Mouse (Mus musculus): Measurements from ENCODE around the gene Dnaic2. TPM values are rescaled to one million over a fixed set of nuclear protein-coding genes. Genes with fewer than 3 reads are reported as not detected.

Gene Dnaic2
- polyA plus RNA-seq, 1 experiment = 1.9 TPM

- peak within 1 kb of the TSS; percentile 24 for H3K4me3 ChIP-seq (ENCODE audit: control insufficient read depth, insufficient read depth, low read length)
- DNase-seq = peak; percentile 13
- no peaks in the 10 kb centered on the region; the same call in 1 of the 2 replicates for H3K27me3 ChIP-seq (ENCODE audit: control insufficient read depth, insufficient read depth, low read length)
- WGBS = 6% methylated on average over 51 of the region's 51 CpGs
- H3K27ac ChIP-seq (ENCODE audit: control insufficient read depth, insufficient read depth, low read length) = no peak within 1 kb of the TSS
- no peaks in the 10 kb centered on the region for H3K36me3 ChIP-seq (ENCODE audit: control insufficient read depth, insufficient read depth, low read length)
- TF ChIP-seq CTCF (IDR thresholded peaks at IDR 0.05; ENCODE audit: borderline replicate concordance, control insufficient read depth, extremely low read depth, insufficient read depth, low read length, poor library complexity) = no peak
- TF ChIP-seq POLR2A (IDR thresholded peaks at IDR 0.05; ENCODE audit: control insufficient read depth, extremely low read depth, insufficient read depth, low read length, poor library complexity) = no peak
- H3K4me1 ChIP-seq (replicated peaks; ENCODE audit: control insufficient read depth, insufficient read depth, low read length) = peaks cover 9% of the 10 kb centered on the region
Measured at GRCm38 (mm10) chr11:114764820-114765818, 37.9 kb downstream of the Dnaic2 start, which contains the start of gene Kif19a. TSS of gene Kif19a (plus strand) at chr11:114765388.

DNA sequence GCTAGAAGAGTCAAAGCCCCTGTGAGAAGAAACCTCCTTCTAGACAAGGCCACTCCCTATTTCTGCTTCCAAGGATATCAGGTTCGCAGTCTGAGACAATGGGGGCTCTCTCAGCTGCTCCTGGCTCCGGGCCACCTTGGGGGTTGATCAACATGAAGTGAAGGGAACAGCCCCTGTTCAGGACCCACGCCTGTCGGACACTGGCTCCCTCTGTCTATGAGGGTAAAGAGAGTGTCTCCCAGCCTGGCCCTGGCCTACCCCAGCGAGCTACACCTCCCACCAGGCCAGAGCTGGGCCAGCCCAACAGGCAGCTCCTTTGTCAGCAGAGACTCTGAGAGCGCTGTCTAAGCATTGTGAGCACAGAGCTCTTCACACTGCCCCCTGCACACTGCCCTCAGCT is 42.7 kb downstream of the Dnaic2 start:
- Histone ChIP-seq H3K27ac (ENCODE audit: control insufficient read depth, insufficient read depth, low read length) (no peak overlapping the region), H3K4me3 (ENCODE audit: control insufficient read depth, insufficient read depth, low read length) (no peak overlapping the region), H3K36me3 (ENCODE audit: control insufficient read depth, insufficient read depth, low read length) (no peaks in the 10 kb centered on the region), H3K4me1 (replicated peaks; ENCODE audit: control insufficient read depth, insufficient read depth, low read length) (peaks cover 5% of the 10 kb centered on the region), H3K27me3 (ENCODE audit: control insufficient read depth, insufficient read depth, low read length) (no peaks in the 10 kb centered on the region; the same call in 1 of the 2 replicates)
- no peak for DNase-seq
- 93% methylated on average over 6 of the region's 6 CpGs for WGBS
- TF ChIP-seq POLR2A (IDR thresholded peaks at IDR 0.05; ENCODE audit: control insufficient read depth, extremely low read depth, insufficient read depth, low read length, poor library complexity) = no peak
- no peak for TF ChIP-seq CTCF (IDR thresholded peaks at IDR 0.05; ENCODE audit: borderline replicate concordance, control insufficient read depth, extremely low read depth, insufficient read depth, low read length, poor library complexity)

- Histone ChIP-seq H3K4me1 (replicated peaks; ENCODE audit: control insufficient read depth, insufficient read depth, low read length) (no peaks in the 10 kb centered on the region), H3K36me3 (ENCODE audit: control insufficient read depth, insufficient read depth, low read length) (no peaks in the 10 kb centered on the region), H3K27ac (ENCODE audit: control insufficient read depth, insufficient read depth, low read length) (no peak overlapping the region), H3K27me3 (ENCODE audit: control insufficient read depth, insufficient read depth, low read length) (no peaks in the 10 kb centered on the region), H3K4me3 (ENCODE audit: control insufficient read depth, insufficient read depth, low read length) (no peak overlapping the region)
- no peak for DNase-seq
- WGBS = 96% methylated on average over 2 of the region's 2 CpGs
- no peak for TF ChIP-seq POLR2A (IDR thresholded peaks at IDR 0.05; ENCODE audit: control insufficient read depth, extremely low read depth, insufficient read depth, low read length, poor library complexity)
- TF ChIP-seq CTCF (IDR thresholded peaks at IDR 0.05; ENCODE audit: borderline replicate concordance, control insufficient read depth, extremely low read depth, insufficient read depth, low read length, poor library complexity) = no peak
Measured at GRCm38 (mm10) chr11:114771896-114772295, 44.7 kb downstream of the Dnaic2 start.

GRCm38 (mm10) chr11:114780076-114780475 is 52.9 kb downstream of the Dnaic2 start:
- no peak for TF ChIP-seq CTCF (IDR thresholded peaks at IDR 0.05; ENCODE audit: borderline replicate concordance, control insufficient read depth, extremely low read depth, insufficient read depth, low read length, poor library complexity)
- no peak for TF ChIP-seq POLR2A (IDR thresholded peaks at IDR 0.05; ENCODE audit: control insufficient read depth, extremely low read depth, insufficient read depth, low read length, poor library complexity)
- 69% methylated on average over 9 of the region's 9 CpGs for WGBS
- no peak for DNase-seq
- no peaks in the 10 kb centered on the region for H3K4me1 ChIP-seq (replicated peaks; ENCODE audit: control insufficient read depth, insufficient read depth, low read length)
- H3K27me3 ChIP-seq (ENCODE audit: control insufficient read depth, insufficient read depth, low read length) = no peaks in the 10 kb centered on the region
- no peak overlapping the region for H3K4me3 ChIP-seq (ENCODE audit: control insufficient read depth, insufficient read depth, low read length)
- H3K27ac ChIP-seq (ENCODE audit: control insufficient read depth, insufficient read depth, low read length) = no peak overlapping the region
- H3K36me3 ChIP-seq (ENCODE audit: control insufficient read depth, insufficient read depth, low read length) = no peaks in the 10 kb centered on the region

DNA sequence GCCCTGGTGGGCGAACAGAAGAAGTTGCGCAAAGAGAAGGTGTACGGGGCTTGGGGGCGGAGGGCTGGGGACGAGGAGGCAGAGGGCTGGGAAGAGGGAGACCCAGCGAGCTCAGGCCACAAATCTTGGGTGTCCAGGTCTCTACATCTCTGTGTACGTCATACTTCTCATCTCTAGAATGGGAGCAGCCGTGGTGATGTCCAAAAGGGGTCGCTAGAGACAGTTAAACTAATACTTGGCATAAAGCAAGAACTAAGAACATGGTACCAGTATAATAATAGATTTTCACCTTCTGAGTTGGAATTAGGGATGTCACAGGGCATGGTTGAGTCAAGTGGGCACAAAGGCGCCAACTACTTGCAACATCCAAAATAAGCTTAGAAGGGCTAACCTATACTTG is 58.7 kb downstream of the Dnaic2 start:
- no peak overlapping the region for H3K27ac ChIP-seq (ENCODE audit: control insufficient read depth, insufficient read depth, low read length)

DNA sequence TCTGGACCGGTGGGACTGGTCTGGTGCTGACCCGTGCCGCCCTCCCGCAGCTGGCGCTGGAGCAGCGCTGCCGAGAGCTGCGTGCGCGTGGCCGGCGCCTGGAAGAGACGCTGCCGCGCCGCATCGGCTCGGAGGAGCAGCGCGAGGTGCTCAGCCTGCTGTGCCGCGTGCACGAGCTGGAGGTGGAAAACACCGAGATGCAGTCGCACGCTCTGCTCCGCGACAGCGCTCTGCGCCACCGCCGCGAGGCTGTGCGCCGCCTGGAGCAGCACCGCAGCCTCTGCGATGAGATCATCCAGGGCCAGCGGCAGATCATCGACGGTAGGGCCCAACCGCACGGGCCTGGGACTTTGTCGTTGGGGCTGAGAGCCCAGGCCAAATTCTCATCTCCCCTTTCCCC is 59.1 kb downstream of the Dnaic2 start:
- Histone ChIP-seq H3K4me3 (ENCODE audit: control insufficient read depth, insufficient read depth, low read length) (no peak overlapping the region), H3K27me3 (ENCODE audit: control insufficient read depth, insufficient read depth, low read length) (peaks cover 7% of the 10 kb centered on the region; the same call in 1 of the 2 replicates), H3K4me1 (replicated peaks; ENCODE audit: control insufficient read depth, insufficient read depth, low read length) (peaks cover 9% of the 10 kb centered on the region; the same call in 1 of the 2 replicates), H3K27ac (ENCODE audit: control insufficient read depth, insufficient read depth, low read length) (no peak overlapping the region), H3K36me3 (ENCODE audit: control insufficient read depth, insufficient read depth, low read length) (no peaks in the 10 kb centered on the region)
- TF ChIP-seq POLR2A (IDR thresholded peaks at IDR 0.05; ENCODE audit: control insufficient read depth, extremely low read depth, insufficient read depth, low read length, poor library complexity) = no peak
- no peak for TF ChIP-seq CTCF (IDR thresholded peaks at IDR 0.05; ENCODE audit: borderline replicate concordance, control insufficient read depth, extremely low read depth, insufficient read depth, low read length, poor library complexity)
- DNase-seq = no peak
- WGBS = 4% methylated on average over 43 of the region's 43 CpGs

More for the DNA sequence above, 58.7 kb downstream of the Dnaic2 start:
- no peak for DNase-seq
- TF ChIP-seq POLR2A (IDR thresholded peaks at IDR 0.05; ENCODE audit: control insufficient read depth, extremely low read depth, insufficient read depth, low read length, poor library complexity) = no peak
- TF ChIP-seq CTCF (IDR thresholded peaks at IDR 0.05; ENCODE audit: borderline replicate concordance, control insufficient read depth, extremely low read depth, insufficient read depth, low read length, poor library complexity) = no peak
- Histone ChIP-seq H3K4me3 (ENCODE audit: control insufficient read depth, insufficient read depth, low read length) (no peak overlapping the region), H3K4me1 (replicated peaks; ENCODE audit: control insufficient read depth, insufficient read depth, low read length) (peaks cover 8% of the 10 kb centered on the region; the same call in 1 of the 2 replicates), H3K27me3 (ENCODE audit: control insufficient read depth, insufficient read depth, low read length) (peaks cover 7% of the 10 kb centered on the region; the same call in 1 of the 2 replicates), H3K36me3 (ENCODE audit: control insufficient read depth, insufficient read depth, low read length) (no peaks in the 10 kb centered on the region)
- WGBS = 64% methylated on average over 10 of the region's 10 CpGs
